Mouse (Mus musculus): ENCODE results near the gene Galnt17.

Gene Galnt17

DNA sequence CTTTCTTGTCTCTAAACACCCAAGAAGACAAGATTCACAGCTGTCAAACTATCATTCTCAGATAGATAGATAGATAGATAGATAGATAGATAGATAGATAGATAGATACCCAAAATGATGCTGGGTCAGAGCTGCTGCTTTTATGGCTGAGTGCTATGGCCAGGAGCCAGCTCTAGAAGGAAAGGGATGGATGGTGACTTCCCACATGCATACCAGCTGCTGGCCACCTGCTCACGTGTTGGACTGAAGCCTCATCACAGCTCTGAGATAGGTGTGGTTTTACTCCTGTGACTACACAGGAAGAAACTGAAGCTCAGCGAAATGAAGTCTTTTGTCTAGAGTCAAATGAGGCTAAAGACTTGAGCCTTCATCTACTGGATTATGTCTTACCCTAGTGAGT, 482.5 kb downstream of the Galnt17 start:
- no peak for DNase-seq (ENCODE audit: extremely low read depth, low read depth)

All from MEL-GATA-1-ER (cell line).